Mouse (Mus musculus): Measurements from ENCODE around the gene Pax7.
A peak's percentile ranks its signal among the peaks of the same experiment; 100 is the strongest.

Pax7 gene

GRCm38 (mm10) chr4:139833036-139833634 lies at the start of gene Pax7:
Pax7 (minus strand) TSS chr4:139833528.
- no peak for DNase-seq

- no peak for DNase-seq
Measured at GRCm38 (mm10) chr4:139881796-139882195, 48.5 kb upstream of the Pax7 start.

- DNase-seq: no peak
Measured at GRCm38 (mm10) chr4:139879324-139879723, 46.0 kb upstream of the Pax7 start.

- DNase-seq: no peak
Measured at GRCm38 (mm10) chr4:139878443-139878842, 45.1 kb upstream of the Pax7 start.

- DNase-seq: peak; percentile 72
Measured at GRCm38 (mm10) chr4:139877269-139877668, 43.9 kb upstream of the Pax7 start.

- peak; percentile 18 for DNase-seq
Measured at GRCm38 (mm10) chr4:139872595-139872994, 39.3 kb upstream of the Pax7 start.

- no peak for DNase-seq
Measured at GRCm38 (mm10) chr4:139871699-139872098, 38.4 kb upstream of the Pax7 start.

- DNase-seq: no peak
Measured at GRCm38 (mm10) chr4:139863218-139863617, 29.9 kb upstream of the Pax7 start.

- peak; percentile 79 for DNase-seq
Measured at GRCm38 (mm10) chr4:139858635-139859176, 25.4 kb upstream of the Pax7 start.

- no peak for DNase-seq
Measured at GRCm38 (mm10) chr4:139852219-139853035, 19.1 kb upstream of the Pax7 start.

- peak; percentile 40 for DNase-seq
Measured at GRCm38 (mm10) chr4:139851387-139851786, 18.1 kb upstream of the Pax7 start.

- DNase-seq: no peak
Measured at GRCm38 (mm10) chr4:139850547-139851170, 17.3 kb upstream of the Pax7 start.

- DNase-seq: no peak
Measured at GRCm38 (mm10) chr4:139843456-139843855, 10.1 kb upstream of the Pax7 start.

- no peak for DNase-seq
Measured at GRCm38 (mm10) chr4:139842919-139843318, 9.6 kb upstream of the Pax7 start.

- no peak for DNase-seq
Measured at GRCm38 (mm10) chr4:139840939-139841500, 7.7 kb upstream of the Pax7 start.

GRCm38 (mm10) chr4:139840442-139840841 lies 7.1 kb upstream of the Pax7 start:
- DNase-seq: no peak

- no peak for DNase-seq
Measured at GRCm38 (mm10) chr4:139836681-139837080, 3.4 kb upstream of the Pax7 start.

GRCm38 (mm10) chr4:139836196-139836595 lies 2.9 kb upstream of the Pax7 start:
- no peak for DNase-seq

GRCm38 (mm10) chr4:139833817-139834401 lies 581 bp upstream of the Pax7 start:
- DNase-seq: no peak

GRCm38 (mm10) chr4:139832281-139833035 lies 870 bp downstream of the Pax7 start:
- DNase-seq: no peak

GRCm38 (mm10) chr4:139831501-139832230 lies 1.7 kb downstream of the Pax7 start:
- DNase-seq: no peak

All from right cerebral cortex, adult 18-20 months (tissue).